Mouse (Mus musculus): Measurements from ENCODE around the gene Ybx3.
A peak's percentile ranks its signal among the peaks of the same experiment; 100 is the strongest.

Gene Ybx3

GRCm38 (mm10) chr6:131327076-131327475 is 61.2 kb downstream of the Ybx3 start:
- no peak for DNase-seq (ENCODE audit: low spot score)

- DNase-seq (ENCODE audit: low spot score): peak; percentile 21
These were observed 66.2 kb downstream of the Ybx3 start for GRCm38 (mm10) chr6:131321854-131322639.

GRCm38 (mm10) chr6:131316155-131317101 is 71.8 kb downstream of the Ybx3 start:
- peak; percentile 58 for DNase-seq (ENCODE audit: low spot score)
